Mouse (Mus musculus): ENCODE results near the gene Crabp2.

DNA sequence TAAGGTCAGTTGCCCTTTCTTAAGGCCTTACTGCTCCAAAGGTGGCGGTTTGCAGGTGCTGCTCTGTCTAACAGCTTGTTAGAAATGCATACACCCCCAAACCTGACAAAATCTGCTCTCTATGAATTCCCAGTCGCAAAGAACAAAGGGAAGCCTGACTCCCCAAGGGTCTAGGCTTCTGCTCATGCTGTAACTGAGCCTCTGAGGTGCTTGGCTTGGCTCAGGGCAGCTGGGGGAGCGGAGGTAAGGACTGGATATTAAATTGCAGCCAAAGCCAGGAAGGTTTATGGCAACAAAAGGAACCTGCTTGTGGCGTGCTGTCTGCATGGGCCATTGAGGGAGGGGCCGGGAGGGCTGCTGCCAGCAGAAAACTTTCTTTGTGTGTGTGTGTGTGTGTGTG lies 44.6 kb upstream of the Crabp2 start:
- TF ChIP-seq E2F4 (IDR thresholded peaks at IDR 0.05; ENCODE audit: insufficient replicate concordance, low read depth, low read length) (no peak), CTCF (conservative IDR thresholded peaks at IDR 0.05 in 1 of 2, IDR thresholded peaks at IDR 0.05 in 1 of 2; ENCODE audit: low read depth in 2 of 2, low read length in 2 of 2) (no peak), CHD2 (IDR thresholded peaks at IDR 0.05; ENCODE audit: low read length) (no peak), EP300 (IDR thresholded peaks at IDR 0.05; ENCODE audit: low read length) (no peak), PAX5 (IDR thresholded peaks at IDR 0.05; ENCODE audit: low read length) (no peak), ZNF384 (IDR thresholded peaks at IDR 0.05; ENCODE audit: low read depth, low read length) (no peak), MAZ (IDR thresholded peaks at IDR 0.05; ENCODE audit: low read depth, low read length) (no peak)
